Mouse (Mus musculus) midbrain, embryonic 10.5 days (tissue): Measurements from ENCODE around the gene Ahnak. TPM values are rescaled to one million over a fixed set of nuclear protein-coding genes. Genes with fewer than 3 reads are reported as not detected.
A peak's percentile ranks its signal among the peaks of the same experiment; 100 is the strongest.
"Not testable (repeated sequence)": the region's sequence is repeated elsewhere in the genome, so short reads cannot be mapped to it uniquely, and the experiment has no call there.

Source experiments
- DNase-seq: peaks from one replicate; pipeline ENCODE4 v3.0.0-alpha.2; 2017; ENCODE audit warnings: low spot score
- H3K27ac ChIP-seq: fragments of 300-500 bp; sonication (generic); replicated peaks from 2 replicates; pipeline ENCODE4 v1.5.1; 2016; ENCODE audit warnings: mild to moderate bottlenecking
- H3K27me3 ChIP-seq: fragments of 300-500 bp; sonication (generic); 2 replicates; pipeline ENCODE4 v1.6.1; 2016; ENCODE audit warnings: low read depth, mild to moderate bottlenecking; ENCODE audit not compliant: poor library complexity, severe bottlenecking
- H3K36me3 ChIP-seq: fragments of 300-500 bp; sonication (generic); 2 replicates; pipeline ENCODE4 v1.6.1; 2016; ENCODE audit warnings: mild to moderate bottlenecking, moderate library complexity
- H3K4me1 ChIP-seq: fragments of 300-500 bp; sonication (generic); 2 replicates; pipeline ENCODE4 v1.6.1; 2016
- H3K4me3 ChIP-seq: fragments of 300-500 bp; sonication (generic); 2 replicates; pipeline ENCODE4 v1.5.1; 2016; ENCODE audit warnings: mild to moderate bottlenecking, moderate library complexity
- H3K9me3 ChIP-seq: fragments of 300-500 bp; sonication (generic); replicated peaks from 2 replicates; pipeline ENCODE4 v1.6.1; 2016; ENCODE audit warnings: mild to moderate bottlenecking
- WGBS: fragments of 180-500 bp; shearing (Covaris S2); methylation state at CpG from one replicate; pipeline ENCODE4 v1.1.7; 2016; 5-methylcytosine and 5-hydroxymethylcytosine counted together
- polyA plus RNA-seq: library from polyadenylated mRNA; unstranded; fragments of >200 nt; fragmentation: Nextera tagmentation; extraction: Ambion mirVana; gene quantifications from 2 replicates; pipeline ENCODE4 v1.2.1, GENCODE M21; 2016

Gene Ahnak
- polyA plus RNA-seq, 1 experiment from 2014 or later, result 6.6 TPM

GRCm38 (mm10) chr19:9083892-9084291, 94.8 kb downstream of the Ahnak start:
- not testable (repeated sequence) for H3K4me3 ChIP-seq, DNase-seq

GRCm38 (mm10) chr19:9087821-9088220, 98.7 kb downstream of the Ahnak start, which contains the start of gene Scgb1a1:
Gene Scgb1a1, minus strand, starts transcription at chr19:9087958.
- 80% methylated on average over 4 of the region's 4 CpGs for WGBS
- DNase-seq, result no peak
- no peaks in the 10 kb centered on the region for H3K36me3 ChIP-seq
- H3K9me3 ChIP-seq, result no peaks in the 10 kb centered on the region
- no peak within 1 kb of the TSS for H3K27ac ChIP-seq
- H3K27me3 ChIP-seq, result peaks cover 5% of the 10 kb centered on the region; the same call in 1 of the 2 replicates
- no peak within 1 kb of the TSS for H3K4me3 ChIP-seq
- H3K4me1 ChIP-seq, result peaks cover 4% of the 10 kb centered on the region

More at GRCm38 (mm10) chr19:9083892-9084291, 94.8 kb downstream of the Ahnak start:
- not testable (repeated sequence) for H3K9me3 ChIP-seq, H3K27me3 ChIP-seq, H3K27ac ChIP-seq, H3K36me3 ChIP-seq
- peaks cover 23% of the 10 kb centered on the region for H3K4me1 ChIP-seq
- WGBS, result 81% methylated on average over 2 of the region's 2 CpGs

DNA sequence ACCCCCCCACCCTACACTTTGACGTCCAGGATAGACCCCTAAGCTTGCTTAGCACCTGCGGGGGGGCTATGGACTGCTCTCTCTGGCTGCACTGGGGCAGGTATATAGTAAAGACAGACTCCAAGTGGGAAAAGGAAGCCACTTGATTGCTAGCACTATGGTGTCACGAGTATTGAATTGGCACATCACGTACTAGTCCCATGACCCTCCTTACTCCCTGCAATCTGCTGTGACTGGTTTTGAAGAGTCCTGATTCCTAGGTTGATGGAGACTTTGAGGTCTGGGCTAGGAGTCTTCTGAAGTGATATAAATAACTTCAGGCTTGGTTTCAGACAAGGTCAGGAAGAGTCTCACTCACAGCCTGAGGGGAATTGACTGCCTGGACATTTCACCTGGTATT, 101.1 kb downstream of the Ahnak start:
- Histone ChIP-seq H3K36me3 (no peaks in the 10 kb centered on the region), H3K4me3 (no peak overlapping the region), H3K27ac (no peak overlapping the region), H3K4me1 (no peaks in the 10 kb centered on the region), H3K9me3 (no peaks in the 10 kb centered on the region), H3K27me3 (no peaks in the 10 kb centered on the region)
- DNase-seq, result no peak
- WGBS, result 73% methylated on average over 4 of the region's 4 CpGs

- Histone ChIP-seq H3K36me3 (no peaks in the 10 kb centered on the region), H3K9me3 (no peaks in the 10 kb centered on the region), H3K27me3 (no peaks in the 10 kb centered on the region), H3K4me1 (no peaks in the 10 kb centered on the region), H3K27ac (no peak overlapping the region), H3K4me3 (no peak overlapping the region)
- 66% methylated on average over 2 of the region's 2 CpGs for WGBS
- no peak for DNase-seq
Measured at GRCm38 (mm10) chr19:9090709-9091108, 101.6 kb downstream of the Ahnak start.

DNA sequence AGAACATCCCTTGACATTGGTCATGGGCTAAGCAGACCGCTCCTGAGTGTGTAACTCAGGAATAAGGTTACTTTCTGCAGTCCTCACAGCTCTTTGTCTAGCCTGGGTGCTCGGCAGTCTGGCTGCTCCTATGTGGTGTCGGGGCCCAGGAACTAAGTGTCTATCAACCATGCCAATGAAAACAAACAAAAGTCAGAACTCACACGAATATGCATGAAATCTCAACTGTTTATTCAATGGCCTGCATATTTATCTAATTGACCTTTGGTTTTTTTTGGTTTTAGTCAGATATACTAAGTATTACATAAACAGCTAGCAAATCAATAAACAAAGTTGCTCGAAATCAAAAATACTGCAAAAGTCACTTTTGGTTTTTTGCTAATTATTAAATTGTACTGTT, 106.0 kb downstream of the Ahnak start:
- no peak for DNase-seq
- Histone ChIP-seq H3K9me3 (no peaks in the 10 kb centered on the region), H3K36me3 (no peaks in the 10 kb centered on the region), H3K27ac (no peak overlapping the region), H3K4me3 (no peak overlapping the region), H3K27me3 (no peaks in the 10 kb centered on the region), H3K4me1 (no peaks in the 10 kb centered on the region)
- WGBS, result 70% methylated on average over 5 of the region's 5 CpGs

DNA sequence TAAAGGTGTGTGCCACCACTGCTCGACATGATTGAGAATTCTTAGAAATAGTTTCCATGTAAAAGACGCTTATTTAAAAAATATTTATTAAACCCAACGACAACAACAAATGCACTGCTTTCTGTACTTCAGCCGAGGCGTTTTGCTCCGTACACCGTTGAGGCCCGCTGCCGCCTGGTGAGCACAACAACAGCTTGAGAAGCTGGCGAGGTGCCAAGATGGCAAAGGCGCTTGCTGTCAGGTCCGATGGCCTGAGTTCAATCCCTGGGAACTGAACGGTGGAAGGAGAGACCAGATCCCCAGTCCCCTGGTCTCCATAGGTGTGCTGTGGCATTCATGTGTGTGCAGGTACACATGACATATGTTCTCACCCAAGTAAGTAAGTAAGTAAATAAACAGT, 108.4 kb downstream of the Ahnak start:
- Histone ChIP-seq H3K4me3 (no peak overlapping the region), H3K27me3 (no peaks in the 10 kb centered on the region), H3K27ac (no peak overlapping the region), H3K4me1 (no peaks in the 10 kb centered on the region), H3K9me3 (no peaks in the 10 kb centered on the region), H3K36me3 (no peaks in the 10 kb centered on the region)
- no peak for DNase-seq
- 93% methylated on average over 13 of the region's 13 CpGs for WGBS

- H3K4me3 ChIP-seq, result no peak overlapping the region
- WGBS, result 89% methylated on average over 8 of the region's 8 CpGs
- no peaks in the 10 kb centered on the region for H3K9me3 ChIP-seq
- H3K27ac ChIP-seq, result no peak overlapping the region
- H3K4me1 ChIP-seq, result no peaks in the 10 kb centered on the region
- H3K36me3 ChIP-seq, result no peaks in the 10 kb centered on the region
- H3K27me3 ChIP-seq, result no peaks in the 10 kb centered on the region
- no peak for DNase-seq
Measured at GRCm38 (mm10) chr19:9099751-9100150, 110.7 kb downstream of the Ahnak start.

- 86% methylated on average over 17 of the region's 17 CpGs for WGBS
- DNase-seq, result no peak
Measured at GRCm38 (mm10) chr19:9100297-9101061, 111.4 kb downstream of the Ahnak start.

DNA sequence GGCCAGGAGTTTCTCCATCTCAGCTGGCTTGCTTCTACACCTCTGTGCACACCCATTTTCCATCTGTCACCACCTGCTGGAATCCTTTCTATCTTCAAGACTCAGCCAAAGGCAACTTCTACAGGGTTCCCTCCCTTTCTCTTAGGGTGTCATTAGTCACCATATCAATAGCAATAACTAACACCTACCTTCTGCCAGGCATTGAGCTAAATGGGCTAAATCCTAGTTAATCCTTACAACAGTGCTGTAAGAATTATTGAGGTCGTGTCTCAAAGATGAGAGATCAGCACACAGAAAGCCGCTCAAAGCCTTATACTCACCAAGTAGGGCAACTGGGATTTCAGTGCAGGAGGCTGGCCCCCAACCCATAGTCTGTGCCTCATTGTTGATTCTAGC, 112.0 kb downstream of the Ahnak start:
- Histone ChIP-seq H3K36me3 (no peaks in the 10 kb centered on the region), H3K27me3 (no peaks in the 10 kb centered on the region), H3K9me3 (no peaks in the 10 kb centered on the region), H3K4me1 (no peaks in the 10 kb centered on the region), H3K27ac (no peak overlapping the region), H3K4me3 (no peak overlapping the region)
- no peak for DNase-seq
- WGBS, result 79% methylated on average over 2 of the region's 2 CpGs

More at GRCm38 (mm10) chr19:9100297-9101061, 111.4 kb downstream of the Ahnak start:
- Histone ChIP-seq H3K36me3 (no peaks in the 10 kb centered on the region), H3K4me1 (no peaks in the 10 kb centered on the region), H3K4me3 (no peak overlapping the region), H3K27ac (no peak overlapping the region), H3K27me3 (no peaks in the 10 kb centered on the region), H3K9me3 (no peaks in the 10 kb centered on the region)

DNA sequence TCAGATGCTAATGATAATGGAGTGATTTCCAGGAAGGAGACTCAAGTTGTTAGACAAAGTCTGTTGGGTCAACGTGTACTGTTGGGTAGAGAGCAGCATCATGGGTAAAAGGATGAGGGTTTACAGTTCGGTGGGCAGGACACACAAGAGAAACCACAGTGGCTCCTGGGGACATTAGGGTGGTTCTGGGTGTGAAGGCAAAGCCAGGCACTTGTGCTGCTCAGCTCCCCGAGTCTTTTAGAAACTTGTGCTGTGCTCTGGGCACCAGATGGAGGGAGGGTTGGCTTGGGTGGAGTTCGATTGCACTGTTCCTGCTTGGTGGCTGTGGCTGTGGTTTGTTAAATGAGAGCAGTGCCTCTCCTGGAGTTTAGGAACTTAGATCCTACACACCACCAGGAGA, 114.9 kb downstream of the Ahnak start:
- H3K27ac ChIP-seq, result no peak overlapping the region
- H3K4me1 ChIP-seq, result peaks cover 5% of the 10 kb centered on the region
- H3K36me3 ChIP-seq, result no peaks in the 10 kb centered on the region
- no peak for DNase-seq
- WGBS, result 83% methylated on average over 4 of the region's 4 CpGs
- no peaks in the 10 kb centered on the region for H3K27me3 ChIP-seq
- H3K4me3 ChIP-seq, result no peak overlapping the region
- no peaks in the 10 kb centered on the region for H3K9me3 ChIP-seq

DNA sequence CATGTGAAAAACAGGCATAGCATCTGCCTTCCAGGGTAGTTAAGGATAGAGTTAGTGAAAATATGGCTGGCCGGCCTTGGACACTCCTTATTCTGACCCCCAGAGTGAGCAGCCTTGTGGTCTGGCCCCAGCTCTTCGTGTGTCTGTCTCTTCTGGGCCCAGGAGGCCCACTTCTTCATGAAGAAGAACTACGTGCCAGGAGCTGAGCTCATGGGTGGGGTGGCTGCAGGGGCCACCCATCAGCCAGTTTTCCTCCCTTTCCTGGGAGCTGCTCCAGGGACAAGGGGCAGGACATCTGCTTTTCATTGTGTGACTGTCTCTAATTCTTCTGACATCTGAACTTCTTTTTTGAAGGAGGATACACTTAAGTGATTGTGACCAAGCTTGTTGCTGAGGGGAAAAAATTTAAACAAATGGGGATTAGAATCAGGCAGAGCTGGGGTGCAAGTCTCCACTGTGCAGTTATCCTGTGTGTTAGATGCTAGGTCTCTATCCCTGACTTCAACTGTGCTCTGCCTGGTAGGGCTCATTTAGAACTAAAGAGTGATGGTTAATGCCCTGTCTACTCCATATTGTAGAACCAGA, 116.1 kb downstream of the Ahnak start:
- no peak for DNase-seq
- Histone ChIP-seq H3K4me3 (no peak overlapping the region), H3K9me3 (no peaks in the 10 kb centered on the region), H3K36me3 (no peaks in the 10 kb centered on the region), H3K27me3 (no peaks in the 10 kb centered on the region), H3K27ac (no peak overlapping the region), H3K4me1 (peaks cover 5% of the 10 kb centered on the region)
- 71% methylated on average over 3 of the region's 3 CpGs for WGBS

- H3K9me3 ChIP-seq, result no peaks in the 10 kb centered on the region
- no peak for DNase-seq
- H3K27ac ChIP-seq, result peak overlapping the region; percentile 34; the same call in 1 of the 2 replicates
- no peaks in the 10 kb centered on the region for H3K27me3 ChIP-seq
- peaks cover 5% of the 10 kb centered on the region for H3K4me1 ChIP-seq
- no peaks in the 10 kb centered on the region for H3K36me3 ChIP-seq
- WGBS, result 67% methylated on average over 5 of the region's 5 CpGs
- no peak overlapping the region for H3K4me3 ChIP-seq
Measured at GRCm38 (mm10) chr19:9106096-9106495, 117.0 kb downstream of the Ahnak start.

GRCm38 (mm10) chr19:9106751-9107378, 117.8 kb downstream of the Ahnak start:
- 67% methylated on average over 4 of the region's 4 CpGs for WGBS
- no peaks in the 10 kb centered on the region for H3K36me3 ChIP-seq
- no peak overlapping the region for H3K4me3 ChIP-seq
- peaks cover 5% of the 10 kb centered on the region for H3K4me1 ChIP-seq
- no peaks in the 10 kb centered on the region for H3K9me3 ChIP-seq
- no peak overlapping the region for H3K27ac ChIP-seq
- H3K27me3 ChIP-seq, result no peaks in the 10 kb centered on the region
- no peak for DNase-seq
